Mouse (Mus musculus) olfactory bulb, adult 2 months (tissue): ENCODE results near the gene Rccd1.

Source experiments
- CTCF ChIP-seq: fragments of 200-500 bp; IDR thresholded peaks from 2 replicates; pipeline ENCODE4 v1.5.1; 2012; ENCODE audit warnings: low read depth, mild to moderate bottlenecking, low read length, moderate library complexity; ENCODE audit not compliant: insufficient read depth
- POLR2A ChIP-seq: fragments of 200-500 bp; IDR thresholded peaks from 2 replicates; pipeline ENCODE4 v1.6.1; 2012; ENCODE audit warnings: mild to moderate bottlenecking, low read depth, low read length, moderate library complexity; ENCODE audit not compliant: insufficient read depth

GRCm38 (mm10) chr7:80264606-80265005 is 59.6 kb downstream of the Rccd1 start:
- TF ChIP-seq POLR2A, result no peak
- TF ChIP-seq CTCF, result no peak
